Mouse (Mus musculus) ovary, postnatal 14 days (tissue): ENCODE data around the gene Spp1.
"Not testable (repeated sequence)": the region's sequence is repeated elsewhere in the genome, so short reads cannot be mapped to it uniquely, and the experiment has no call there.

Experiments used
- DNase-seq: peaks from one replicate; pipeline ENCODE4 v3.0.0; 2022; ENCODE audit warnings: low spot score

Gene Spp1

GRCm38 (mm10) chr5:104436406-104437076 lies 1.6 kb downstream of the Spp1 start:
- DNase-seq, result no peak

DNA sequence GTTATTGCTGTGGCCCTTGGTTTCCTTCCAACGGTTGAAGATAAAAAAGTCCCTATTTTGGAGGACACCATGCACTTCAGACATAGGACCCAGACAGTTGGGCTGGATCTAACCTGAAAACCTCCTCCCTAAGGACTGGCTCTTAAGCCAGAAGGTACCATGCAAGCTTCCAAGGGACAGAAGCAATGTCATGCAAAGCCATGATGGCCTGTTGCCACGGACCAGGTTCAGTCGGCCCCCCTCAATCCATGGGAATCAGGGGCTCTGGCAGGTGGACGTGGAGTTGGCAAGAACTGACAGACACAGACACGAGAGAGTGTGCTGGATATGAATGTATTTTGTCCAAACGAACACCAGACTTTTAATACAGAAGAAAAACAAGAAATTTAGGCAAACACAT lies 7.5 kb downstream of the Spp1 start:
- no peak for DNase-seq

DNA sequence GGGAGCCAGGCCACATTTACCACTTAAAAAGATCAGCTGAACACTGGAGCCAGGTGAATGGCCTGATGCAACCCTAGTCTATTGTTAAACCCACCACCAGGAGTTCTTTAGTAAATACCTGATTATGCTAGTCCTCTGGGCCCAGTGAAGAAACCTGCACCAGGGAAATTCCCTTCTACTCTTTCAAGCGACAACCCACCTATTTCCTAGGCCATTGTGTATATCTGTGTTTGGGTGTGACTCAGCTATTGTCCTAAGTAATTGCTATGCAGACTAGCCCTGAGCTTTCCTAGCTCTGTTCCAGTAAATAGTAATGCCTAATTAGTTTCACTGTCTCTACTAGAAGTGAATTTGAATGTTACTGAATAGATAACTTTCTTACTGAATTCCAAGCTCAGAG lies 7.9 kb downstream of the Spp1 start:
- DNase-seq, result no peak

GRCm38 (mm10) chr5:104446156-104446555 lies 11.2 kb downstream of the Spp1 start:
- DNase-seq, result peak; percentile 24

DNA sequence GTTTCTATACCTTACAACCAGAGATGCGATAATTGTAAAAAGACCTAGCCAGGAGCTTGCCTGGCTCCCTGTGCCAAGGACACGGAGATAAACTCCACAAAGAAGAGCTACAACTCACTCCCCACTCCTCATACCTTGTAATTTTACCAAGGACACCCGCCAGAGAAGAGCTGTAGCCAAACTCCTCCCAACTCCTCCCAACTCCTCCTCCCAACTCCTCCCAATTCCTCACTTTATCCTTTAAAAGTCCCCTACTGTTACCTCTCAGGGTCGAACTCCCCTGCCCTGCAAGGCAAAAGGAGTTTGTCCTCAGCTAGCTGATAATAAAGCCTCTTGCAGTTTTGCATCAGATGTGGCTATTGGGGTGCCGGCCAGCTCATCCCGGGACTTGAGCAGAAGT lies 13.4 kb downstream of the Spp1 start:
- DNase-seq, result not testable (repeated sequence)

- no peak for DNase-seq
Observed at GRCm38 (mm10) chr5:104449491-104449890, 14.6 kb downstream of the Spp1 start.

DNA sequence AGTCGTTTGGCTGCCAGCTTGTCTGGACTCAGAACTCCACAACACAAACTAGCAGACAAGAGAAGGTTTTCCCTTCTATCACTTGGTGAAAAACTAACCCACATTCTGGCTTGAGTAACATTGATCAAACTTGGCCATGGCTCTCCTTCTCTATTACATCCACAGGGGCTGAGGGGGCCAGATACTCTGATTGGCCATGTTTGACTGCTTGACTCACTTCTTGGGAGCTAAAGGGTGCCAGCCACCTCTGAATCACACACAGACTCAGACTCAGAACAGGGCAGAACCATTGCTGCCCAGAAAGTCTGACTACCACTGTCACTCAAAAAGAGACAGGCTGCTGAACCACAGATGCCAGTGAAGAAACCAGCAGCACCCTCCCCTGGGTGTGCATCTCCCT lies 18.2 kb downstream of the Spp1 start:
- DNase-seq, result no peak

- no peak for DNase-seq
Observed at GRCm38 (mm10) chr5:104454564-104454963, 19.6 kb downstream of the Spp1 start.

- DNase-seq, result peak; percentile 64
Observed at GRCm38 (mm10) chr5:104458832-104459705, 24.2 kb downstream of the Spp1 start, which contains the start of gene Pkd2. TSS of gene Pkd2 (plus strand) at chr5:104459450.

DNA sequence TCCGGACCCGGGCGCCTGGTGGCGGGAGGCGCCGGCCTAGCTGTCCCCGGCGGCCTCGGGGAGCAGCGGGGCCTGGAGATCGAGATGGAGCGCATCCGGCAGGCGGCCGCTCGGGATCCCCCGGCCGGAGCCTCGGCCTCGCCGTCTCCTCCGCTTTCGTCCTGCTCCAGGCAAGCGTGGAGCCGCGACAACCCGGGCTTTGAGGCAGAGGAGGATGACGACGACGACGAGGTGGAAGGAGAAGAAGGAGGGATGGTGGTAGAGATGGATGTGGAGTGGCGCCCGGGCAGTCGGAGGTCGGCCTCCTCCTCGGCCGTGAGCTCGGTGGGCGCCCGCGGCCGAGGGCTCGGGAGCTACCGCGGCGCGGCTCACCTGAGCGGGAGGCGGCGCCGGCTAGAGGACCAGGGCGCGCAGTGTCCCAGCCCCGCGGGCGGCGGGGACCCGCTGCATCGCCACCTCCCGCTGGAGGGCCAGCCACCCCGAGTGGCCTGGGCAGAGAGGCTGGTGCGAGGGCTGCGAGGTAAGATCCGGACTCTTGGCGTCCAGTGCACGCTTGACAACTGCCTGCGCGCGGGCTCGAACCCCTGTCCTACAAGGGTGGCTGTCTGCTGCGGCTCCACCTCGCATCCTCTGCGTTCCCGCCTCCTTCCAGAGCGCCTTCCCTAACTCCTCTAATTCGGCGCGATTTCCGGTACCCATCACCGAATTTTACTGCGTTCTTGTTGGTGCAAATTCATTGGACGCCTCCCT lies 25.0 kb downstream of the Spp1 start:
- DNase-seq, result peak; percentile 44

DNA sequence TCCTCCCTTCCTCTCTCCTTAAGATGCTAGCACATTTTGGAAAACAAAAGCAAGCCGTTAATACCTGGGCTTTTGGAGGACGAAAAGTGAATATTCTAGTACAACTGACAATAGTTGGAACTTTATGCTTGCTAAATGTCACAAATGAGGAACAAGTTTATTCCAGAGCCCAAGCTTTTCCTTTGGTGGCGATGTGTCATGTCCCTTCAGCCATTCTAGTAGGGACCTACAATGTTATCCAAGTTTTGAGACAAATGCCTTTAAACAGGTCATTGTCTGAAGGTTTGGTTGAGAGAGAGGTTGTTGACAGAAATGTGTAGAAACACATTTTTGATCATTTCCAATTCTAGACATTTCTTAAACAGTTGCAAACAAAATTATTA lies 25.5 kb downstream of the Spp1 start:
- DNase-seq, result no peak

DNA sequence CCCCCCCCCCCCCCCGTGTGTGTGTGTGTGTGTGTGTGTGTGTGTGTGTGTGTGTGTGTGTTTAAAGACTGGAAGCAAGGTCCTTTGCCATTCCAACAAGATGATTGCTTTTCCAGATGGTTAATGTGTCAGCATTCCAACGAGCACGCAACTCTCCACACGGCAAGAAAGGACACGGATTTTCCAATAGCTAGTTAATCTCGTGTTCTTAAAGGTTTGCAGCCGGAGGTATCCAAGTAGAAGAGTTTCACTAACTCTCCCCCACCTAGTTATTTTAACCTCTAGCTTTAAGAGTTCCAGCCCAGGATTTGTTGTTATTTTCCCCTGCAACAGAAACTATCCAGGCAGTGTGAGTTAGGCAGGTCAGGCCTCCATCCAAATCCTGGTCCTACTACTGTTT lies 25.9 kb downstream of the Spp1 start:
- DNase-seq, result no peak

DNA sequence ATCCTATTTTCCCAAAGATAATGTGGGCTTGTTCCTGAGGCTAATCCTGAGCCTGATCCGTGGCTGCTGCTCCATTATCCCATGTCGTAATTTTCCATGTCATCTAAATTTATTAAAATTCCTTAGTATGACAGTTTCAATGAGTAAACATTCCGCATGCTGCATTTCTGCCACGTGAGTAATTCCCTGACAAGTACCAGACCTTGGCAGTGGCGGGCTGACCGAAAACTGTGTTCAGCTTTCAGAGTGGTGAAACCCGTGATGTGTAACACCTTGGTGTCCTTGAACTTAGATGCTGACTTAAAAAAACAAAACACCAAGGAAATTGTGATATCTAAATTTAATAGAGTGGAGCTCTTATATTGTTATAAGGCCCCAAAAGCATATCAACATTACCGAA lies 30.4 kb downstream of the Spp1 start:
- no peak for DNase-seq

DNA sequence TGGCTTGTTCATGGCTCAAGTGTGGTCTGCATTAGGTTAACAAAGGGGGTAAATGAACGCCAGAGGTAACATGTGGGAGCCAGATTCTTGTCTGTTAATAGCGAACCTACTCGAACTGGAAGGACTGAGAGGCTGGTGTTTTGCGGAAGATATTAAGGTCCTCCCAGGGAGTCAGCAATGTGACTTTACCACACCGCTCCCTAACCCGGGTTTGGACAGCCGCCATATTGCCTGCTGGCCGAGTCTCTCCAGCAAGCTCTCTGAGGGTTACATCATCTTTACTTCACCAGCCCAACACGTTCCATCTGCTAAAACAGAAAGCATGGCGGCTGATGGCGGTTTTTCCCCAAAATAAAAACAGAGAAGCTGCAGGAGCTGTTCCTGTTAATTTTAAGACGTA lies 30.8 kb downstream of the Spp1 start:
- no peak for DNase-seq

- DNase-seq, result no peak
Observed at GRCm38 (mm10) chr5:104466816-104467215, 31.9 kb downstream of the Spp1 start.

DNA sequence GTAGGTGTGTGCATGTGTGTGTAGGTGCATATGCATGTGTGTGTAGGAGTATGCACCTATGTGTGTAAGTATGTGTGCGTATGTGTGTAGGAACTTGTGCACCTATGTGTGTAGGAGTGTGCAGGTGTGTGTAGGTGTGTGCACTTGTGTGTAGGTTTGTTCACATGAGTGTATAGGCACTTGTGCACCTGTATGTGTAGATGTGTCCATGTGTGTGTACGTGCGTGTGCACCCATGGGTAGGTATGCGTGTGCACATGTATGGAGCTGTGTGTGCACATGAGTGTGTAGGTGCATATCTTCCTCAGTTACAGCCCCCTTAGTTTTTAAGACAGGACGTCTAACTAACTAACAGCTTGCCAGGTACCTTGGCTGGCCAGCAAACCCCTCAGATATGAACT lies 33.7 kb downstream of the Spp1 start:
- no peak for DNase-seq

DNA sequence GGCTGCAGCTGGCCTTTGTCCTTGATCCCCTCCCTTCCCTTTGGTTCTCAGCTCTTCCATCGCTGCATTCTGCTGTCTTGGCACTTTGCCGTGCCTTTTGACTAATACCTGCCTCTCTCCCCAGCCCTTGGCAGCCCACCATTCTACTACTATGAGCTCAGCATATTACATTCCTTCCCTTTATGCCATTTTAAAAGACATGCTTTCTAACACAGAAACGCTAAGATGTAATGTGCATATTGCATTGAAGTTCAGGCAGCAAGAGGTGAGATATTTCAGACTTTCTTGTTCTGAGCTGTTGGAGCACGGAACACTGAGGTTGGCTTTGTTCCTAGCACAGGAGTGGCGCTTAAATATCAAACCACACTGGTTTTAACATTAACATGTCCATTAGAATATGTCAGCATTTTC lies 36.1 kb downstream of the Spp1 start:
- DNase-seq, result no peak

DNA sequence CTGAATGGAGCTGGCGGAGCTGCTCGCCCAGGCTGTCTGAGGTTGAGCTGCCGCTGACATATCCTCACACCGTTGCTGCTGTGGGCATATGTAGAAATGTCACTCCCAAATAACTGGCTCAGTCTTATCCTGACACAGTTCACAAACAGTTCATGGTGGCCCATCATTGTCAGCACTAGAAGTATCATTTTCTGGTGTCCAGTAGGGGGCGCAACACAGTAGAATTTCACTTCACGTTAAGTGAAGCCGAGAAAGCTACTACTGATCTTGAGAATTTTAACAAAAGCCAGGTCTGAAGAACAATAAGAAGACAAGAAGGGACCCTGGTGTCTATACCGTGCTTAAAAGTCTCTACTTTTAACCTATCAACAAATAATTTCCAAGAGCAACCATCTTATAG lies 37.5 kb downstream of the Spp1 start:
- DNase-seq, result no peak

- no peak for DNase-seq
Observed at GRCm38 (mm10) chr5:104480367-104480766, 45.4 kb downstream of the Spp1 start.

- DNase-seq, result no peak
Observed at GRCm38 (mm10) chr5:104482856-104483255, 47.9 kb downstream of the Spp1 start.
